Mouse (Mus musculus) erythroblast, embryonic 14.5 days (primary cell): ENCODE data around the gene Dip2b.

Experiments
- GATA1 ChIP-seq: IDR thresholded peaks from 2 replicates; pipeline ENCODE4 v1.6.1; 2012; ENCODE audit warnings: low read length, inconsistent platforms, mixed read lengths
- TAL1 ChIP-seq: IDR thresholded peaks from 3 replicates; pipeline ENCODE4 v1.6.1; 2012; ENCODE audit warnings: low read length, inconsistent platforms, mixed read lengths

DNA sequence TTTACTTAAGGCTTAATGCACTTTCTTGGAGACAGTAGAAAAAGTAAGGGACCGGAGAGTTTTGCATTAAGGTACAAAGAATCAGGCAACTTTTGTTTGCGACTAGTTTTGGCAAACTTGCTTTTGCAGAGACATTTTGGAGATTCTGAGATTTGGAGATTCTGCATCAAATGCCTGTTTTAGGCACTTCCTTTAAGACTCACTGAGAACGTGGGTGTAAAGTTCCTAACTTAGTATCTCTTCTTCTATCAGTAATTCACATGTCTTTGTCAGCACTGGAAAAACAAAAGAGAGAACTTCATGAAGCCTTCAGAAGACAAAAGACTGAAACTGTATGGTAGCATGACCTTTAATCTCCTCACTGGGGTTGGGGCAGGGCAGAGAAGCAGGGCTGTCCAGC lies 19.2 kb downstream of the Dip2b start:
- TF ChIP-seq TAL1 (no peak), GATA1 (no peak)
